Mouse (Mus musculus) embryo, embryonic 10.5 days (tissue): ENCODE measurements around the gene Glis1.

Experiments
- DNase-seq: peaks from one replicate; pipeline ENCODE4 v3.0.0-alpha.2; 2015; ENCODE audit warnings: low spot score

Glis1 gene

GRCm38 (mm10) chr4:107515626-107516025 is 81.2 kb downstream of the Glis1 start:
- no peak for DNase-seq

GRCm38 (mm10) chr4:107518766-107519165 is 84.4 kb downstream of the Glis1 start:
- no peak for DNase-seq

GRCm38 (mm10) chr4:107520071-107520470 is 85.7 kb downstream of the Glis1 start:
- DNase-seq = no peak

GRCm38 (mm10) chr4:107520816-107521215 is 86.4 kb downstream of the Glis1 start:
- peak; percentile 44 for DNase-seq

- DNase-seq = no peak
Measured at GRCm38 (mm10) chr4:107523607-107524151, 89.3 kb downstream of the Glis1 start.

- DNase-seq = no peak
Measured at GRCm38 (mm10) chr4:107535126-107535525, 100.7 kb downstream of the Glis1 start.

GRCm38 (mm10) chr4:107538116-107538515 is 103.7 kb downstream of the Glis1 start:
- DNase-seq = peak; percentile 72

- DNase-seq = no peak
Measured at GRCm38 (mm10) chr4:107538561-107538960, 104.2 kb downstream of the Glis1 start.

GRCm38 (mm10) chr4:107539021-107539420 is 104.6 kb downstream of the Glis1 start:
- DNase-seq = no peak

- no peak for DNase-seq
Measured at GRCm38 (mm10) chr4:107541821-107542220, 107.4 kb downstream of the Glis1 start.

GRCm38 (mm10) chr4:107544843-107545242 is 110.5 kb downstream of the Glis1 start:
- DNase-seq = no peak

GRCm38 (mm10) chr4:107545726-107546125 is 111.3 kb downstream of the Glis1 start:
- no peak for DNase-seq

- no peak for DNase-seq
Measured at GRCm38 (mm10) chr4:107546525-107546924, 112.1 kb downstream of the Glis1 start.

GRCm38 (mm10) chr4:107550096-107550495 is 115.7 kb downstream of the Glis1 start:
- DNase-seq = no peak

- DNase-seq = no peak
Measured at GRCm38 (mm10) chr4:107550546-107550945, 116.2 kb downstream of the Glis1 start.

GRCm38 (mm10) chr4:107552696-107553095 is 118.3 kb downstream of the Glis1 start:
- DNase-seq = no peak

- DNase-seq = no peak
Measured at GRCm38 (mm10) chr4:107553774-107554173, 119.4 kb downstream of the Glis1 start.

- DNase-seq = no peak
Measured at GRCm38 (mm10) chr4:107558801-107559200, 124.4 kb downstream of the Glis1 start.

- no peak for DNase-seq
Measured at GRCm38 (mm10) chr4:107561056-107561455, 126.7 kb downstream of the Glis1 start.

- DNase-seq = no peak
Measured at GRCm38 (mm10) chr4:107568159-107568558, 133.8 kb downstream of the Glis1 start.

- DNase-seq = peak; percentile 61
Measured at GRCm38 (mm10) chr4:107568881-107569443, 134.6 kb downstream of the Glis1 start.

- peak; percentile 38 for DNase-seq
Measured at GRCm38 (mm10) chr4:107570329-107571014, 136.1 kb downstream of the Glis1 start.

- DNase-seq = no peak
Measured at GRCm38 (mm10) chr4:107575781-107576180, 141.4 kb downstream of the Glis1 start.

- no peak for DNase-seq
Measured at GRCm38 (mm10) chr4:107576742-107577141, 142.4 kb downstream of the Glis1 start.
